Mouse (Mus musculus) left cerebral cortex, adult 18-20 months (tissue): ENCODE results near the gene Ankrd55. TPM values are rescaled to one million over a fixed set of nuclear protein-coding genes. Genes with fewer than 3 reads are reported as not detected.
"Not testable (repeated sequence)": the region's sequence is repeated elsewhere in the genome, so short reads cannot be mapped to it uniquely, and the experiment has no call there.

Experiments
- DNase-seq, 2 experiments: peaks; one replicate each; pipeline ENCODE4 v3.0.0; 2021 to 2022; ENCODE audit warnings: low spot score in 2 of 2, mixed read lengths in 1 of 2
- total RNA-seq, 2 experiments: library from RNA; stranded (reverse); gene quantifications; 2 replicates each; pipeline ENCODE4 v1.2.3; 2021

The Ankrd55 gene
- total RNA-seq, 2 experiments from 2014 or later, result 4.9 to 5.4 TPM

GRCm38 (mm10) chr13:112408701-112409100, 120.5 kb downstream of the Ankrd55 start:
- DNase-seq, result no peak

DNA sequence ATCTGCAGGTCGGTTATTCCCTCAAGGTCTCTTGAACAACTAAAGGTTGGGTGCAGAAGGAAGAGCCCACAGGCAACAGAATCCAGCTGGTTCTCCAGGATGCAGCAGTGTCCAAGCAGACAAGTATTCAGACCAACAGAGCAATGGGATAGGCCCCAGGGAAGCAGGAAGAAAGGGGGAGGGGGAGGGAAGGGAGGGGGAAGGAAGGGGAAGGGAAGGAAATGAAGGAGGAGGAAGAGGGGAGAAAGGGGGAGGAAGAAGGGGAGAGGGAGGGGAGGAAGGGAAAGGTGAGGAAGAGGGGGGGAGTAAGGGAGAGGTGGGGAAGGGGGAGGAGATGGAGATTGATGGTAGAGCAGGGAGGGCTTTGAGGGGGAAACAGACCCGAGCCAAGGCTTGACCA, 121.1 kb downstream of the Ankrd55 start:
- no peak for DNase-seq

DNA sequence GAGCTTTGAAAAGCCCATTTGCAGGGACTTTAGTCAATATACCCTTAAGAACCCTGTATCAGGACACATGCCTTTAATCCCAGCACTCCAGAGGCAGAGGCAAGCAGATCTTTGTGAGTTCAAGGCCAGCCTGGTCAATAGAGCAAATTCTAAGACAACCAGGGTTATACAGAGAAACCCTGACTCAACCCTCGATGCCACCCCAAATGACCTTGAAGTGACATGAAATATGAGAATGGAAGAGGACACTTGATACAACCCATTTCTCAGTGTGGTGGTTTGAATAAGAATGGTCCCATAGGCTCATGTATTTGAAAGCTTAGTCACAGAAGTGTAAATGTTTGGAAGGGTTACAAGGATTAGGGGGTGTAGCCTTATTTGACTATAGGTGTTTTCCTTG, 121.6 kb downstream of the Ankrd55 start:
- no peak for DNase-seq

- no peak for DNase-seq
Observed at GRCm38 (mm10) chr13:112410461-112410860, 122.2 kb downstream of the Ankrd55 start.

- no peak for DNase-seq
Observed at GRCm38 (mm10) chr13:112411216-112411822, 123.1 kb downstream of the Ankrd55 start.

DNA sequence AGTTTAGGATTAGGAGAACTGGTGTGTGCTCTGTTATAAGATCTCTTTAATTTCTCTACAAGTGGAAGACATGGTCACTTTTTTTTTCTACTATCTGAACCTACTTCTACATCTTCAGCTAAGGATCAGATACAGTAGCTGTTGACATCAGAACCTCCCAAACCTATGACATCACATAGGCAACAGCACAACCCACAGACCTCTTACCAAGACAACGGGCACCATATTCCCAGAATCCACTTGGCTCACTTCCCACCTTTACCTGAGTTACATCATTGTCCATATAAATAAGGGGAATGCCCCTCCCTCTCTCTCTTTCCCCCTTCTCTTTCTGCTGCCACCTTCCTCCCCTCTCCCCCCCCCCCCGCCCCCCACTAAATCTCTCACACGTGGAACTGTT, 124.0 kb downstream of the Ankrd55 start:
- no peak for DNase-seq

DNA sequence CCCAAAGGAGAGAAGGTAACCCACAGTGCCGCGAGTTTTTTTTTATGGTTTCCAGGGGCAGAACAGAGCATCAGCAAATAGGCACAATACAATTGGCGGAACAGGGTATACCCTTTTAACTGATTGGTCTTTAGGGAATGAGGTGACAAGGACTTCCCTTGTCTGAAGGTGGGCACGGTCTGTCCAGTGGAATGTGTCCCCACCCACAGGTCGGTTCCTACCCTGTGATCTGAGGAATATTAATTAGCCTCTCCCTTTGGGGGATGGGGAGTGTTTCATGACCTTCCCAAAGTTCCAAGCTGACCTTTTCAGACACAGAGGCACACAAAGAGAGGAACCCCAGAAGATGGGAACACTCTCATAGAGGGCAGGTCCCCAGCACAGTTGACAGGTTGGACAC, 124.6 kb downstream of the Ankrd55 start:
- DNase-seq, result no peak

GRCm38 (mm10) chr13:112413611-112414010, 125.4 kb downstream of the Ankrd55 start:
- no peak for DNase-seq

DNA sequence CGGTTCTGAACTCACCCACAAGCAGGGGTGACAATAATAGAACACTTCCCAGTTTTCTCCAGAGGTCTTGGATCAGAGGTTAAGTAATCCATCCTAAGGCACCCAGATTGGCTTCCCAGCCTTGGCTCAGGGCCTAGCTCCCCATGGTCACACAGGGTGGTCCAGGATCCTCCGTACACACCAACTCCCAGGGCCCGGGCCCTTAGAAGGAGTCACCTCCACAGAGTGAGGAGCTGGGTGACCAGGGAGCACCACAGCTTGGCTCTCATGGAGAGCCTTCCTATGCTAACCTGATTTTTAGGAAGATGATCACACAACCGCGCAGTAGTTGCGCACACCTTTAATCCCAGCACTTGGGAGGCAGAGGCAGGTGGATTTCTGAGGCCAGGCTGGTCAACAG, 127.6 kb downstream of the Ankrd55 start:
- no peak for DNase-seq

GRCm38 (mm10) chr13:112416410-112417162, 128.3 kb downstream of the Ankrd55 start:
- DNase-seq, result no peak

DNA sequence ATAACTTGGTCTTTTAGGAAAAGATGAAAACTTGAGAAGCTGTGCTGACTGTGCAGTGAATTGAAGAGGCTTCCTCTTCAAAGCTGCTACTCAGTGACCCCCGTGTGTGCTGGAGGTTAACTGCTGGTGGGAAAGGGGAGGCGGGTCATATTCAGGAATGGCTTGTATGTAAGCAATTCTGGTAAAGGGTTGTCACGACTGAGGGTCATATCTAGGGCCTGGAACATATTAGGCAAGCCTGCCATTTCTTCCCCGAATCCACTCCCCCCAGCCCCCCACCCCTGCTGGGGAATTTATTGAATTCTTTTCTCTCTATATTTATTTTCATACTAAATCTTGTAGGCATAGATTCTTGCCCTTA, 128.9 kb downstream of the Ankrd55 start:
- DNase-seq, result no peak

DNA sequence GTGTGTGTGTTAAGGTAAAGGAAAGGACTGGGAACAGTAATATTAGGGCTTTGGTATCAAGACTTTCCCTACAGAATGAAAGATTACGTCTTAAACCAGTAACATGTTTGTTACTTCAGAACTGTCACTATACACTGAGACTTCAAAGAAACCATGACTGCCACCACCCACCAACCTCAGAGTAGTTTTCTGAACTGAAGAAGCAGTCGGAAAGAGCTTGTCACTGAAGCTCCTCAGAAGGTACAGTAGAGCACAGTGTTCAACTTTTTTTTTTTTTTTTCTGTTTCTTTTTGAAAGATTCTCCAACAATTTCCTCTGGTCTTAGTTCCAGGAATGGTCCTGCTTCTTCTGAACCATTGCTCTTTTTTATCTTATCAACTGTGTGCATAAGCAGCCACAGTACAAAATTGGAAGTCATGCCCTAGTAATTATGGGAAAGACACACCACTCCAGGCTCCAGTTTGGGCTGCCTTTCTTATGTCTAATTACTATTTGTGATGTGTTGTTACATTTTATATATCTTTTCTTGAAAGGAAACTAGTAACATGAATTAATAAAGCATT, 129.7 kb downstream of the Ankrd55 start:
- no peak for DNase-seq

GRCm38 (mm10) chr13:112418595-112418994, 130.3 kb downstream of the Ankrd55 start:
- no peak for DNase-seq

- DNase-seq, result no peak
Observed at GRCm38 (mm10) chr13:112424212-112424611, 136.0 kb downstream of the Ankrd55 start.

DNA sequence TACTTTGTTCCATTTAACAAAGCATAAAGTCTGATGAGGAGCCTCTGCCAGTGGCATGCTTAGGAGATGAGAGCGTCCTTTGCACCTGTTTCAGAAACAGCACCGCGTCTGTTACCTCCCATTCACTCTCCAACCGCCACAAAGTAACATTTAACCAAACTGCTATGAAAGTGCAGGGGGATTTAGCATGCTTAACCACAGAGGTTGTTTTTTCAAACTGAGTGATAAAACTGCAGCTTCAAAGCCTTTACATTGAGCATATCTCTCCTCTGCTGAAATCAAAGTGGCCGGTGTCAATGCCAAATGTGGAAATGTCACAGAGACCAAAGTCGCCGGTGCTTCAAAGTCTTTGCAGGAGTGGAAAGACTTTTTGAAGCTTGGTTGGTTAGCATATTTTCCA, 136.4 kb downstream of the Ankrd55 start:
- no peak for DNase-seq

DNA sequence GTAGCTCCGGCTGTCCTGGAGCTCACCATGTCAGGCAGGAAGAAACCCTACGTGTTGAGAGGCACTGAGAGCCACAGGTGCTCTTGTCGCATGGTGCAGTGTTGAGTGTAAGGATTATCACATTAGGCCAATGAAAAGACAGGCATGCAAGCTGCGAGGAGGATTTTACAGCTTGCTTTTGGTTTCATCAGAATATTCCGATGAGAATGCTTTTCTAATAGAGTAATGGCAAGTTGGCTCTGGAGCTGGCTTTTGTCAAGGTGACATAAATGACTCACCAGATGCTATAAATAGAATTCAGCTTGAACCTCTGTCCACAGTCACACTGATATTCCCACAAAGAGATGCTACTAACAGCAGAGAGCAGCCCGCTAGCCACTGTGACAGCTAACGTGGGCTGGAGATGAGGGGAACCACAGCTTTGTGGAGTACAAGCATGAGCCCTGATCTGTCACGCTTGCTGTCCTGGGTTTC, 137.0 kb downstream of the Ankrd55 start:
- no peak for DNase-seq

- no peak for DNase-seq
Observed at GRCm38 (mm10) chr13:112426265-112427135, 138.2 kb downstream of the Ankrd55 start.

- DNase-seq, result not testable (repeated sequence)
Observed at GRCm38 (mm10) chr13:112427136-112427470, 138.9 kb downstream of the Ankrd55 start.

DNA sequence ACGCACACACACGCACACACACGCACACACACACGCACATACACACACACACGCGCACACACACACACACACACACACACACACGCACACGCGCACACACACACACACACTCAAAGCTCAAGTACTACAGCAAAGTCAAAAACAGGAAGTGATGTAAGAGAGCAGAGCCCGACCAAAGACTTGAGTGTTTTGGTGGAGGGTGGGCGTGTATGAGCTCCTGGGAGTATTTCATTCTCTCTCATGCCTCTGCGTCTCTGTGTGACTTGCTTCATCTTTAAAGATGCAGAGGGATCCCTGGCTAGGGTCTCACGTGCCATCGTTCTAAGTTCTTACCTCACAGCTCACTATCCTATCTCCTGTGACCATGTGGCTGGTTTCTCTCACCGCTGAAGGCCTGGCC, 139.3 kb downstream of the Ankrd55 start:
- no peak for DNase-seq

DNA sequence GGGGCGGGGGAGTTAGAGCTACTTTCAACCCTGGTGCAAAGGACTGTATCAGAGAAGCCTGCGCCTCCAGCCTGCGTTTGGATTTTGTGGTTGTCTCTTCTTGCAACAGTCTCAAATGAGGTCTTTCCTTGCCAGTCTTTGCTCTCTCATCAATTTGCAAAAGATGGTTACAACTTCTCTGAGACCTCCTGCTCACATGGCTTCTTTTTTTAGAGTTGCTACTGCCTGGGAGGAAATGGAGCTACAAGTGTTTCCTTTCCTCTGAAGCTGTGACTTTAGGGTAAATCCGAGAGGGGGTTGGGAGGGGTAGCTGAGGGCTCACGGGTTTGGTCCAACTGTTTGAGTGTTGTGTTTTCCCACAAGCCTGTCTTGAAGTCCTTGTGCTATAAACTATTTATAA, 145.0 kb downstream of the Ankrd55 start:
- DNase-seq, result no peak
